Mouse (Mus musculus) intestine, embryonic 14.5 days (tissue): ENCODE measurements around the gene Acod1. TPM values are rescaled to one million over a fixed set of nuclear protein-coding genes. Genes with fewer than 3 reads are reported as not detected.

Source experiments
- ATAC-seq: fragments of 200-750 bp; cut with Nextera tagmentation; replicated peaks from 2 replicates; pipeline ENCODE4 v1.8.0; 2017; ENCODE audit warnings: low read depth, moderate number of reproducible peaks, moderate TSS enrichment, moderate library complexity; ENCODE audit not compliant: low FRiP score, low TSS enrichment
- DNase-seq: peaks from one replicate; pipeline ENCODE4 v3.0.0-alpha.2; 2018; ENCODE audit warnings: low spot score
- H3K27ac ChIP-seq: fragments of 300-500 bp; sonication (generic); 2 replicates; pipeline ENCODE4 v1.5.1; 2014; ENCODE audit warnings: low read depth, mild to moderate bottlenecking, control low read depth
- H3K27me3 ChIP-seq: fragments of 300-500 bp; sonication (generic); replicated peaks from 2 replicates; pipeline ENCODE4 v1.6.1; 2014; ENCODE audit warnings: low read length, control low read depth; ENCODE audit not compliant: control insufficient read depth, insufficient read depth
- H3K36me3 ChIP-seq: fragments of 300-500 bp; sonication (generic); 2 replicates; pipeline ENCODE4 v1.6.1; 2014; ENCODE audit warnings: low read length, control low read depth; ENCODE audit not compliant: control insufficient read depth, insufficient read depth
- H3K4me1 ChIP-seq: fragments of 300-500 bp; sonication (generic); replicated peaks from 2 replicates; pipeline ENCODE4 v1.6.1; 2014; ENCODE audit warnings: low read length, control low read depth, mixed read lengths; ENCODE audit not compliant: control insufficient read depth, insufficient read depth
- H3K4me2 ChIP-seq: fragments of 300-500 bp; sonication (generic); 2 replicates; pipeline ENCODE4 v1.6.1; 2014; ENCODE audit warnings: low read length
- H3K4me3 ChIP-seq: fragments of 300-500 bp; sonication (generic); 2 replicates; pipeline ENCODE4 v1.5.1; 2014; ENCODE audit warnings: low read depth, low read length, control low read depth, mixed read lengths
- H3K9ac ChIP-seq: fragments of 300-500 bp; sonication (generic); 2 replicates; pipeline ENCODE4 v1.6.1; 2014; ENCODE audit warnings: mild to moderate bottlenecking, low read length
- H3K9me3 ChIP-seq: fragments of 300-500 bp; sonication (generic); 2 replicates; pipeline ENCODE4 v1.6.1; 2016; ENCODE audit warnings: low read length, control low read depth; ENCODE audit not compliant: control insufficient read depth
- WGBS: fragments of 180-500 bp; shearing (Covaris S2); extraction: QIAGEN DNeasy Blood & Tissue Kit; methylation state at CpG from one replicate; pipeline ENCODE4 v1.1.7; 2014; 5-methylcytosine and 5-hydroxymethylcytosine counted together
- polyA plus RNA-seq: library from polyadenylated mRNA; unstranded; fragments of >200 nt; fragmentation: Nextera tagmentation; extraction: Ambion mirVana; gene quantifications from 2 replicates; pipeline ENCODE4 v1.2.1, GENCODE M21; 2014

The Acod1 gene
- polyA plus RNA-seq, 1 experiment from 2014 or later, result not detected

- DNase-seq (no peak), ATAC-seq (no peak)
- Histone ChIP-seq H3K4me1 (no peaks in the 10 kb centered on the region), H3K27ac (peak overlapping the region; percentile 78), H3K9me3 (no peaks in the 10 kb centered on the region), H3K27me3 (no peaks in the 10 kb centered on the region), H3K4me3 (peak overlapping the region; percentile 67), H3K4me2 (peak overlapping the region; percentile 93), H3K36me3 (peaks cover 16% of the 10 kb centered on the region), H3K9ac (peak overlapping the region; percentile 68)
- 15% methylated on average over 12 of the region's 12 CpGs for WGBS
Observed at GRCm38 (mm10) chr14:103069465-103069863, 22.7 kb downstream of the Acod1 start.

GRCm38 (mm10) chr14:103069864-103070611 is 23.3 kb downstream of the Acod1 start, which contains the start of gene Cln5:
TSS of gene Cln5 (plus strand) at chr14:103070216.
- Histone ChIP-seq H3K27ac (peak within 1 kb of the TSS; percentile 78), H3K4me2 (peak within 1 kb of the TSS; percentile 93), H3K9me3 (no peaks in the 10 kb centered on the region), H3K27me3 (no peaks in the 10 kb centered on the region), H3K36me3 (peaks cover 19% of the 10 kb centered on the region), H3K4me3 (peak within 1 kb of the TSS; percentile 67), H3K9ac (peak within 1 kb of the TSS; percentile 68), H3K4me1 (no peaks in the 10 kb centered on the region)
- peak; percentile 92 for DNase-seq
- ATAC-seq, result peak; percentile 97
- WGBS, result under 1% methylated on average over 64 of the region's 65 CpGs

GRCm38 (mm10) chr14:103070790-103071189 is 24.0 kb downstream of the Acod1 start:
- Histone ChIP-seq H3K27ac (no peak overlapping the region), H3K9ac (peak overlapping the region; percentile 68), H3K36me3 (peaks cover 21% of the 10 kb centered on the region), H3K9me3 (no peaks in the 10 kb centered on the region), H3K4me3 (peak overlapping the region; percentile 67), H3K27me3 (no peaks in the 10 kb centered on the region), H3K4me2 (peak overlapping the region; percentile 93), H3K4me1 (no peaks in the 10 kb centered on the region)
- DNase-seq, result no peak
- WGBS, result 3% methylated on average over 10 of the region's 10 CpGs
- no peak for ATAC-seq

GRCm38 (mm10) chr14:103071471-103071870 is 24.7 kb downstream of the Acod1 start:
- H3K4me1 ChIP-seq, result no peaks in the 10 kb centered on the region
- no peak overlapping the region for H3K4me2 ChIP-seq
- H3K9me3 ChIP-seq, result no peaks in the 10 kb centered on the region
- peaks cover 28% of the 10 kb centered on the region for H3K36me3 ChIP-seq
- no peak for ATAC-seq
- no peaks in the 10 kb centered on the region for H3K27me3 ChIP-seq
- no peak for DNase-seq
- no peak overlapping the region for H3K27ac ChIP-seq
- no peak overlapping the region for H3K4me3 ChIP-seq
- H3K9ac ChIP-seq, result no peak overlapping the region
- WGBS, result 88% methylated on average over 12 of the region's 12 CpGs

GRCm38 (mm10) chr14:103072731-103073130 is 26.0 kb downstream of the Acod1 start:
- H3K9me3 ChIP-seq, result no peaks in the 10 kb centered on the region
- no peak overlapping the region for H3K4me3 ChIP-seq
- peaks cover 35% of the 10 kb centered on the region for H3K36me3 ChIP-seq
- H3K4me2 ChIP-seq, result no peak overlapping the region
- no peaks in the 10 kb centered on the region for H3K27me3 ChIP-seq
- 89% methylated on average over 4 of the region's 4 CpGs for WGBS
- no peak overlapping the region for H3K27ac ChIP-seq
- DNase-seq, result no peak
- ATAC-seq, result no peak
- H3K9ac ChIP-seq, result no peak overlapping the region
- no peaks in the 10 kb centered on the region for H3K4me1 ChIP-seq

- no peak overlapping the region for H3K9ac ChIP-seq
- no peaks in the 10 kb centered on the region for H3K27me3 ChIP-seq
- ATAC-seq (no peak), DNase-seq (no peak)
- 97% methylated on average over 8 of the region's 8 CpGs for WGBS
- H3K4me1 ChIP-seq, result no peaks in the 10 kb centered on the region
- H3K4me2 ChIP-seq, result no peak overlapping the region
- peaks cover 44% of the 10 kb centered on the region for H3K36me3 ChIP-seq
- no peaks in the 10 kb centered on the region for H3K9me3 ChIP-seq
- H3K27ac ChIP-seq, result no peak overlapping the region
- no peak overlapping the region for H3K4me3 ChIP-seq
Observed at GRCm38 (mm10) chr14:103073825-103074224, 27.0 kb downstream of the Acod1 start.

- ATAC-seq, result no peak
- Histone ChIP-seq H3K36me3 (peaks cover 44% of the 10 kb centered on the region), H3K9me3 (no peaks in the 10 kb centered on the region), H3K27me3 (no peaks in the 10 kb centered on the region), H3K9ac (no peak overlapping the region), H3K4me3 (no peak overlapping the region), H3K27ac (no peak overlapping the region), H3K4me1 (no peaks in the 10 kb centered on the region; the same call in 1 of the 2 replicates), H3K4me2 (no peak overlapping the region)
- no peak for DNase-seq
- WGBS, result 90% methylated on average over 7 of the region's 7 CpGs
Observed at GRCm38 (mm10) chr14:103075166-103075565, 28.4 kb downstream of the Acod1 start.

- 88% methylated on average over 9 of the region's 9 CpGs for WGBS
- Histone ChIP-seq H3K36me3 (peaks cover 54% of the 10 kb centered on the region), H3K27ac (no peak overlapping the region), H3K4me1 (no peaks in the 10 kb centered on the region; the same call in 1 of the 2 replicates), H3K4me3 (no peak overlapping the region), H3K4me2 (no peak overlapping the region), H3K9me3 (no peaks in the 10 kb centered on the region), H3K9ac (no peak overlapping the region), H3K27me3 (no peaks in the 10 kb centered on the region)
- ATAC-seq, result no peak
- no peak for DNase-seq
Observed at GRCm38 (mm10) chr14:103077272-103078005, 30.7 kb downstream of the Acod1 start.
